Mouse (Mus musculus) liver, embryonic 14.5 days (tissue): ENCODE measurements around the gene Ampd3. TPM values are rescaled to one million over a fixed set of nuclear protein-coding genes. Genes with fewer than 3 reads are reported as not detected.

Source experiments
- ATAC-seq: fragments of 200-750 bp; cut with Nextera tagmentation; 2 replicates; pipeline ENCODE4 v1.8.0; 2017; ENCODE audit warnings: moderate number of reproducible peaks, mild to moderate bottlenecking, moderate library complexity; ENCODE audit not compliant: insufficient read depth
- DNase-seq, 3 experiments: peaks; one replicate each; pipeline ENCODE4 v3.0.0-alpha.2; 2012 to 2013; ENCODE audit warnings: low read depth in 3 of 3, low spot score in 3 of 3
- H3K27ac ChIP-seq: fragments of 300-500 bp; sonication (generic); 2 replicates; pipeline ENCODE4 v1.5.1; 2014; ENCODE audit warnings: moderate library complexity, mild to moderate bottlenecking, control low read depth, inconsistent platforms
- H3K27me3 ChIP-seq: fragments of 300-500 bp; sonication (generic); 2 replicates; pipeline ENCODE4 v1.6.1; 2014; ENCODE audit warnings: mild to moderate bottlenecking, low read length, moderate library complexity; ENCODE audit not compliant: control insufficient read depth, insufficient read depth
- H3K36me3 ChIP-seq: fragments of 300-500 bp; sonication (generic); replicated peaks from 2 replicates; pipeline ENCODE4 v1.6.1; 2014; ENCODE audit warnings: low read depth; ENCODE audit not compliant: control insufficient read depth, insufficient read depth
- H3K4me1 ChIP-seq, 2 experiments: fragments of 200-500 bp in 1 of 2; fragments of 300-500 bp in 1 of 2; sonication (generic) in 1 of 2; replicated peaks; 2 replicates each; pipeline ENCODE4 v1.6.1; 2012 to 2014; ENCODE audit warnings: antibody characterized with exemption in 1 of 2, inconsistent platforms in 1 of 2, low read length in 1 of 2; ENCODE audit not compliant: control insufficient read depth in 2 of 2, insufficient read depth in 2 of 2
- H3K4me2 ChIP-seq: fragments of 300-500 bp; sonication (generic); 2 replicates; pipeline ENCODE4 v1.6.1; 2014; ENCODE audit warnings: low read depth, mild to moderate bottlenecking, control low read depth, moderate library complexity
- H3K4me3 ChIP-seq, 2 experiments: fragments of 200-500 bp in 1 of 2; fragments of 300-500 bp in 1 of 2; sonication (generic) in 1 of 2; 2 replicates each; pipeline ENCODE4 v1.5.1; 2012 to 2014; ENCODE audit warnings: low read depth in 2 of 2, low read length in 2 of 2, mild to moderate bottlenecking in 2 of 2, control low read depth in 1 of 2, inconsistent platforms in 1 of 2, moderate library complexity in 1 of 2; ENCODE audit not compliant: insufficient read depth in 1 of 2
- H3K9ac ChIP-seq: fragments of 300-500 bp; sonication (generic); replicated peaks from 2 replicates; pipeline ENCODE4 v1.6.1; 2014; ENCODE audit warnings: mild to moderate bottlenecking, control low read depth, moderate library complexity
- H3K9me3 ChIP-seq: fragments of 300-500 bp; sonication (generic); 2 replicates; pipeline ENCODE4 v1.6.1; 2016; ENCODE audit warnings: low read length, mixed read lengths; ENCODE audit not compliant: control insufficient read depth
- CTCF ChIP-seq: IDR thresholded peaks from 2 replicates; pipeline ENCODE4 v1.5.1; 2016; ENCODE audit warnings: antibody characterized with exemption, low read depth, control low read depth
- EP300 ChIP-seq: IDR thresholded peaks from 2 replicates; pipeline ENCODE4 v1.6.1; 2016; ENCODE audit warnings: antibody characterized with exemption, low read depth
- WGBS: fragments of 180-500 bp; shearing (Covaris S2); extraction: QIAGEN DNeasy Blood & Tissue Kit; methylation state at CpG from one replicate; pipeline ENCODE4 v1.1.7; 2014; ENCODE audit not compliant: insufficient replicate concordance; 5-methylcytosine and 5-hydroxymethylcytosine counted together
- polyA plus RNA-seq, 2 experiments: library from polyadenylated mRNA; depleted of rRNA in 1 of 2; stranded (reverse) in 1 of 2; unstranded in 1 of 2; fragments of >200 nt; fragmentation: Nextera tagmentation in 1 of 2; extraction: Ambion mirVana in 1 of 2; gene quantifications; 2 replicates each; pipeline versions ENCODE4 v1.2.1 to v1.2.3; 2012 to 2014

Ampd3 gene
- polyA plus RNA-seq, 2 experiments: 21.9 to 28.6 TPM

GRCm38 (mm10) chr7:110851541-110852203, 83.7 kb downstream of the Ampd3 start:
- WGBS: 53% methylated on average over 7 of the region's 7 CpGs
- TF ChIP-seq CTCF: no peak
- TF ChIP-seq EP300: no peak
- H3K27me3 ChIP-seq: no peaks in the 10 kb centered on the region
- no peak overlapping the region for H3K4me2 ChIP-seq
- H3K4me3 ChIP-seq: no peak overlapping the region
- DNase-seq: no peak
- H3K9ac ChIP-seq: no peak overlapping the region
- no peaks in the 10 kb centered on the region for H3K36me3 ChIP-seq
- no peak overlapping the region for H3K27ac ChIP-seq
- peaks cover 2 to 28% of the 10 kb centered on the region in 2 experiments; a peak in 2 of 4 replicates for H3K4me1 ChIP-seq
- no peak for ATAC-seq
- H3K9me3 ChIP-seq: no peaks in the 10 kb centered on the region

- Histone ChIP-seq H3K4me2 (no peak overlapping the region), H3K27ac (no peak overlapping the region), H3K27me3 (no peaks in the 10 kb centered on the region), H3K9ac (no peak overlapping the region), H3K36me3 (no peaks in the 10 kb centered on the region), H3K9me3 (no peaks in the 10 kb centered on the region), H3K4me1 (peaks cover 0 to 24% of the 10 kb centered on the region in 2 experiments; a peak in 2 of 4 replicates), H3K4me3 (no peak overlapping the region)
- ATAC-seq (no peak), DNase-seq (no peak)
- TF ChIP-seq CTCF: no peak
- no peak for TF ChIP-seq EP300
- WGBS: 61% methylated on average over 10 of the region's 10 CpGs
Measured at GRCm38 (mm10) chr7:110853611-110854010, 85.6 kb downstream of the Ampd3 start.

- H3K4me2 ChIP-seq: no peak overlapping the region
- no peaks in the 10 kb centered on the region for H3K36me3 ChIP-seq
- no peak overlapping the region for H3K4me3 ChIP-seq
- no peak overlapping the region for H3K9ac ChIP-seq
- no peaks in the 10 kb centered on the region for H3K27me3 ChIP-seq
- no peak overlapping the region for H3K27ac ChIP-seq
- H3K4me1 ChIP-seq: peaks cover 0 to 22% of the 10 kb centered on the region in 2 experiments; a peak in 2 of 4 replicates
- 52% methylated on average over 3 of the region's 3 CpGs for WGBS
- no peaks in the 10 kb centered on the region for H3K9me3 ChIP-seq
- TF ChIP-seq EP300 (no peak), CTCF (no peak)
- ATAC-seq (no peak), DNase-seq (no peak)
Measured at GRCm38 (mm10) chr7:110854519-110854918, 86.5 kb downstream of the Ampd3 start.

GRCm38 (mm10) chr7:110854927-110855546, 87.0 kb downstream of the Ampd3 start:
- H3K27me3 ChIP-seq: no peaks in the 10 kb centered on the region
- no peak for ATAC-seq
- no peaks in the 10 kb centered on the region for H3K36me3 ChIP-seq
- H3K4me3 ChIP-seq: no peak overlapping the region
- TF ChIP-seq EP300 (no peak), CTCF (no peak)
- DNase-seq: no peak
- H3K4me1 ChIP-seq: peaks cover 0 to 26% of the 10 kb centered on the region in 2 experiments; a peak in 2 of 4 replicates
- no peak overlapping the region for H3K4me2 ChIP-seq
- 60% methylated on average over 8 of the region's 8 CpGs for WGBS
- no peak overlapping the region for H3K9ac ChIP-seq
- no peak overlapping the region for H3K27ac ChIP-seq
- no peaks in the 10 kb centered on the region for H3K9me3 ChIP-seq

- H3K4me3 ChIP-seq: no peak overlapping the region
- ATAC-seq: no peak
- H3K9me3 ChIP-seq: no peaks in the 10 kb centered on the region
- H3K36me3 ChIP-seq: no peaks in the 10 kb centered on the region
- H3K9ac ChIP-seq: no peak overlapping the region
- H3K27ac ChIP-seq: no peak overlapping the region
- H3K27me3 ChIP-seq: no peaks in the 10 kb centered on the region
- no peak for DNase-seq
- TF ChIP-seq EP300 (no peak), CTCF (no peak)
- 25% methylated on average over 1 of the region's 1 CpGs for WGBS
- no peak overlapping the region for H3K4me2 ChIP-seq
- peaks cover 1 to 29% of the 10 kb centered on the region in 2 experiments; a peak in 3 of 4 replicates for H3K4me1 ChIP-seq
Measured at GRCm38 (mm10) chr7:110855604-110856003, 87.6 kb downstream of the Ampd3 start.
